Mouse (Mus musculus) intestine, embryonic 14.5 days (tissue): ENCODE measurements around the gene Tut1. TPM values are rescaled to one million over a fixed set of nuclear protein-coding genes. Genes with fewer than 3 reads are reported as not detected.
A peak's percentile ranks its signal among the peaks of the same experiment; 100 is the strongest.

Experiments
- ATAC-seq: fragments of 200-750 bp; cut with Nextera tagmentation; replicated peaks from 2 replicates; pipeline ENCODE4 v1.8.0; 2017; ENCODE audit warnings: low read depth, moderate number of reproducible peaks, moderate TSS enrichment, moderate library complexity; ENCODE audit not compliant: low FRiP score, low TSS enrichment
- DNase-seq: peaks from one replicate; pipeline ENCODE4 v3.0.0-alpha.2; 2018; ENCODE audit warnings: low spot score
- H3K27ac ChIP-seq: fragments of 300-500 bp; sonication (generic); 2 replicates; pipeline ENCODE4 v1.5.1; 2014; ENCODE audit warnings: low read depth, mild to moderate bottlenecking, control low read depth
- H3K27me3 ChIP-seq: fragments of 300-500 bp; sonication (generic); replicated peaks from 2 replicates; pipeline ENCODE4 v1.6.1; 2014; ENCODE audit warnings: low read length, control low read depth; ENCODE audit not compliant: control insufficient read depth, insufficient read depth
- H3K36me3 ChIP-seq: fragments of 300-500 bp; sonication (generic); 2 replicates; pipeline ENCODE4 v1.6.1; 2014; ENCODE audit warnings: low read length, control low read depth; ENCODE audit not compliant: control insufficient read depth, insufficient read depth
- H3K4me1 ChIP-seq: fragments of 300-500 bp; sonication (generic); replicated peaks from 2 replicates; pipeline ENCODE4 v1.6.1; 2014; ENCODE audit warnings: low read length, control low read depth, mixed read lengths; ENCODE audit not compliant: control insufficient read depth, insufficient read depth
- H3K4me2 ChIP-seq: fragments of 300-500 bp; sonication (generic); 2 replicates; pipeline ENCODE4 v1.6.1; 2014; ENCODE audit warnings: low read length
- H3K4me3 ChIP-seq: fragments of 300-500 bp; sonication (generic); 2 replicates; pipeline ENCODE4 v1.5.1; 2014; ENCODE audit warnings: low read depth, low read length, control low read depth, mixed read lengths
- H3K9ac ChIP-seq: fragments of 300-500 bp; sonication (generic); 2 replicates; pipeline ENCODE4 v1.6.1; 2014; ENCODE audit warnings: mild to moderate bottlenecking, low read length
- H3K9me3 ChIP-seq: fragments of 300-500 bp; sonication (generic); 2 replicates; pipeline ENCODE4 v1.6.1; 2016; ENCODE audit warnings: low read length, control low read depth; ENCODE audit not compliant: control insufficient read depth
- WGBS: fragments of 180-500 bp; shearing (Covaris S2); extraction: QIAGEN DNeasy Blood & Tissue Kit; methylation state at CpG from one replicate; pipeline ENCODE4 v1.1.7; 2014; 5-methylcytosine and 5-hydroxymethylcytosine counted together
- polyA plus RNA-seq: library from polyadenylated mRNA; unstranded; fragments of >200 nt; fragmentation: Nextera tagmentation; extraction: Ambion mirVana; gene quantifications from 2 replicates; pipeline ENCODE4 v1.2.1, GENCODE M21; 2014

Gene Tut1
- polyA plus RNA-seq, 1 experiment from 2014 or later = 33.5 TPM

DNA sequence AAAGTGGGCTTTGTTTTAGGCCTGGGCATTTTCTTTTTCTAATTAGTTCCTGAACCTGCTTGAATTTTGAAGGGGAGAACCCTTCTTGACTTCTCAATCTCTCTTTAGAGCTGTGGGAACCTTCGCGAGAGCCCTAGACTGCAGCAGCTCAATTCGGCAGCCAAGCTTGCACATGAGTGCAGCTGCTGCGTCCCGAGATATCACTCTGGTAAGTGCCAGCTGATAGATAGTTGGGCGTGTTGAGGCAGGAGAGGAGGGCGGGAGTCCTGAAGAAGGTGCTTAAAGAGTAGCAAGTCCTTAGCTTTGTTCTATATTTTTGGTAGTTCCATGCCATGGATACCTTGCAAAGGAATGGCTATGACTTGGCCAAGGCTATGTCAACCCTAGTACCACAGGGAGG lies 6.7 kb upstream of the Tut1 start:
- ATAC-seq (no peak), DNase-seq (no peak)
- H3K27ac ChIP-seq = no peak overlapping the region
- no peak overlapping the region for H3K4me3 ChIP-seq
- H3K4me2 ChIP-seq = no peak overlapping the region
- H3K4me1 ChIP-seq = peaks cover 21% of the 10 kb centered on the region
- H3K9me3 ChIP-seq = no peaks in the 10 kb centered on the region
- peaks cover 68% of the 10 kb centered on the region for H3K36me3 ChIP-seq
- 92% methylated on average over 7 of the region's 7 CpGs for WGBS
- H3K27me3 ChIP-seq = no peaks in the 10 kb centered on the region
- H3K9ac ChIP-seq = no peak overlapping the region

DNA sequence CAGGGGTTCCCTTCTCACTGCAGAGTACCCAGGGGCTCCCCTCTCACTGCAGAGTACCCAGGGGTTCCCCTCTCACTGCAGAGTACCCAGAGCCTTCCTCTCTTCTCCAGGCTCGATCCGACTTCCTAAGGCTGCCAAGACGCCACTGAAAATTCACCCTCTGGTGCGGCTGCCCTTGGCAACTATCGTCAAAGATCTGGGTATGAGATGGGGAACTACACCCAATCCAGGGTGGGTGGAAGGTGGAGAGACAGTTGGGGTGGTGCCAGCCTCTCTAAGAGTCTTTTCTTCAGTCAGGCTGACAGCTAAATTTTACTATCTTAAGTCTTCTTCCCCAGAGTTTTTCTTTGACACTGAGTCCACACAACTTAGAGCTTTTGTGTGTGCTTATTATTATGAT lies 3.5 kb upstream of the Tut1 start:
- H3K36me3 ChIP-seq = peaks cover 71% of the 10 kb centered on the region
- ATAC-seq = no peak
- H3K9me3 ChIP-seq = no peaks in the 10 kb centered on the region
- H3K4me3 ChIP-seq = no peak overlapping the region
- H3K4me2 ChIP-seq = no peak overlapping the region
- no peak overlapping the region for H3K9ac ChIP-seq
- DNase-seq = no peak
- 90% methylated on average over 5 of the region's 5 CpGs for WGBS
- no peaks in the 10 kb centered on the region for H3K27me3 ChIP-seq
- peaks cover 16% of the 10 kb centered on the region for H3K4me1 ChIP-seq
- H3K27ac ChIP-seq = no peak overlapping the region

DNA sequence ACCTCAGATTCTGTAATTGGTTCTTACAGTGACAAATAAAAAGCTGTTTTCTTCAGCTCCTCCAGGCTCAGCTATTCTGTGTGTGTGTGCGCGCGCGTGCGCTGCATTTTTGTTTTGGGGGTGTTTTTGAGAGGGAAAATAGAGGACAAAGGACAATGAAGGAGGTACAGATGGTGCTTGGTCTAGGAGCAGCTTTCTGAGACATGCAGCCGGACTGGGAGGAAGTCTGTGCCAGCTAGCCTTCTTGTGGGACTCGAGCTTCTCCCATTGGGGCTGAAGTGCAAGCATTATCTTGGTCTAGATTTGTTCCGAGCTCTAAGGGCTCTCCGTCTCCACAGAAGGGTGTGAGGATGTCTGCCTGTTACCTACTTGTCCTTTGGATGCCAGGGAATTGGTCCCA lies 1.4 kb upstream of the Tut1 start:
- ATAC-seq (no peak), DNase-seq (no peak)
- H3K27me3 ChIP-seq = no peaks in the 10 kb centered on the region
- H3K9me3 ChIP-seq = no peaks in the 10 kb centered on the region
- H3K4me1 ChIP-seq = peaks cover 16% of the 10 kb centered on the region
- H3K36me3 ChIP-seq = peaks cover 67% of the 10 kb centered on the region
- WGBS = 91% methylated on average over 9 of the region's 9 CpGs
- H3K27ac ChIP-seq = no peak overlapping the region
- no peak overlapping the region for H3K9ac ChIP-seq
- no peak overlapping the region for H3K4me2 ChIP-seq
- no peak overlapping the region for H3K4me3 ChIP-seq

GRCm38 (mm10) chr19:8954171-8954570 lies 524 bp downstream of the Tut1 start:
- peaks cover 64% of the 10 kb centered on the region for H3K36me3 ChIP-seq
- ATAC-seq (no peak), DNase-seq (no peak)
- 6% methylated on average over 9 of the region's 9 CpGs for WGBS
- H3K27me3 ChIP-seq = no peaks in the 10 kb centered on the region
- peaks cover 16% of the 10 kb centered on the region for H3K4me1 ChIP-seq
- peak overlapping the region; percentile 57 for H3K4me3 ChIP-seq
- H3K9ac ChIP-seq = peak overlapping the region; percentile 71
- peak overlapping the region; percentile 51 for H3K27ac ChIP-seq
- peak overlapping the region; percentile 65 for H3K4me2 ChIP-seq
- no peaks in the 10 kb centered on the region for H3K9me3 ChIP-seq

DNA sequence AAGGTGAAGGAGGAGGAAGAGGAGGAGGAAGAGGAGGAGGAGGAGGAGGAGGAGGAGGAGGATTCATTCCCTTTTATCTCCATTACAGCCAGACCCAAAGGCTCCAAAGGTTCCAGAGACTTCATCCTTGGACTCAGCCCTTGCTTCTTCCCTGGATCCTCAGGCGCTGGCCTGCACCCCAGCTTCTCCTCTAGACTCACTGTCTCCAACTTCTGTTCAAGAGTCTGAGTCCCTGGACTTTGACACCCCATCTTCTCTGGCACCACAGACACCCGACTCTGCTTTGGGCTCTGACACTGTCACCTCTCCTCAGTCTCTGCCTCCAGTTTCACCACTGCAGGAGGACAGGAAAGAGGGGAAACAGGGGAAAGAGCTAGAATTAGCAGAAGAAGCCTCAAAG lies 8.6 kb downstream of the Tut1 start:
- peaks cover 84% of the 10 kb centered on the region for H3K36me3 ChIP-seq
- H3K4me1 ChIP-seq = peaks cover 8% of the 10 kb centered on the region; the same call in 1 of the 2 replicates
- H3K27ac ChIP-seq = no peak overlapping the region
- no peak overlapping the region for H3K4me2 ChIP-seq
- no peak overlapping the region for H3K4me3 ChIP-seq
- no peaks in the 10 kb centered on the region for H3K27me3 ChIP-seq
- ATAC-seq = no peak
- H3K9ac ChIP-seq = no peak overlapping the region
- WGBS = 92% methylated on average over 2 of the region's 2 CpGs
- H3K9me3 ChIP-seq = no peaks in the 10 kb centered on the region
- no peak for DNase-seq

DNA sequence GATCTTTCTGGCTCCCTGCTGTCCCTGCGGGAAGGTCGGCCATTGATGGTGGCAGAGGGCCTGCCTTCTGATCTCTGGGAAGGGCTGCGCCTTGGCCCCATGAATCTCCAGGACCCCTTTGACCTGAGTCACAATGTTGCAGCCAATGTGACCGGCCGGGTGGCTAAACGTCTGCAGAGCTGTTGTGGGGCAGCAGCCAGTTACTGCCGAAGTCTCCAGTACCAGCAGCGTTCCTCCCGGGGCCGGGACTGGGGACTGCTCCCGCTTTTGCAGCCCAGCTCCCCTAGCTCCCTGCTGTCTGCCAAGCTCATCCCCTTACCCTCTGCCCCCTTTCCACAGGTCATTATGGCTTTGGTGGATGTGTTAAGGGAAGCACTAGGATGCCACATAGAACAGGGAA lies 11.4 kb downstream of the Tut1 start:
- Histone ChIP-seq H3K4me2 (no peak overlapping the region), H3K27me3 (no peaks in the 10 kb centered on the region), H3K9ac (no peak overlapping the region), H3K27ac (peak overlapping the region; percentile 91; the same call in 1 of the 2 replicates), H3K36me3 (peaks cover 77% of the 10 kb centered on the region), H3K4me1 (peaks cover 15% of the 10 kb centered on the region), H3K9me3 (no peaks in the 10 kb centered on the region), H3K4me3 (no peak overlapping the region)
- DNase-seq (no peak), ATAC-seq (no peak)
- 84% methylated on average over 11 of the region's 11 CpGs for WGBS

DNA sequence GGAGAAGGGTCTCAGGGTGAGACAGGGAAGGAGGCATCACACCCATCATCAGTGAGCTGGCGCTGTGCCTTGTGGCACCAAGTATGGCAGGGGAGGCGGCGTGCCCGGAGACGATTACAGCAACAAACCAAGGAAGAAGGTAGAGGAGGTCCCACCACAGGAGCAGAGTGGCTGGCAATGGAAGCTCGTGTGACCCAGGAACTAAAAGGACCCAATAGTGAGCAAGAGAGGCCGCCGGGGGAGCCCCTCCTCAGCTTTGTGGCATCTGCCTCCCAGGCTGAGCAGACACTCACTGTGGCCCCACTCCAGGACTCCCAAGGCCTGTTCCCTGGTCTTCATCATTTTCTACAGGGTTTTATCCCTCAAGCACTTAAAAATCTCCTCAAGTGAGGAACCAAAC lies 12.1 kb downstream of the Tut1 start:
- Histone ChIP-seq H3K4me2 (peak overlapping the region; percentile 60), H3K27me3 (no peaks in the 10 kb centered on the region), H3K36me3 (peaks cover 77% of the 10 kb centered on the region), H3K4me3 (peak overlapping the region; percentile 93; the same call in 1 of the 2 replicates), H3K4me1 (peaks cover 15% of the 10 kb centered on the region), H3K9ac (peak overlapping the region; percentile 66), H3K9me3 (no peaks in the 10 kb centered on the region), H3K27ac (peak overlapping the region; percentile 91)
- whole genome bisulfite sequencing = 75% methylated on average over 8 of the region's 8 CpGs
- ATAC-seq (no peak), DNase-seq (no peak)

- H3K36me3 ChIP-seq = peaks cover 77% of the 10 kb centered on the region
- peak overlapping the region; percentile 66 for H3K9ac ChIP-seq
- H3K4me1 ChIP-seq = peaks cover 15% of the 10 kb centered on the region
- H3K27me3 ChIP-seq = no peaks in the 10 kb centered on the region
- peak; percentile 61 for DNase-seq
- 31% methylated on average over 5 of the region's 5 CpGs for WGBS
- peak overlapping the region; percentile 93 for H3K4me3 ChIP-seq
- peak overlapping the region; percentile 91 for H3K27ac ChIP-seq
- ATAC-seq = no peak
- peak overlapping the region; percentile 60 for H3K4me2 ChIP-seq
- H3K9me3 ChIP-seq = no peaks in the 10 kb centered on the region
These were observed 12.5 kb downstream of the Tut1 start for GRCm38 (mm10) chr19:8966198-8966589.

DNA sequence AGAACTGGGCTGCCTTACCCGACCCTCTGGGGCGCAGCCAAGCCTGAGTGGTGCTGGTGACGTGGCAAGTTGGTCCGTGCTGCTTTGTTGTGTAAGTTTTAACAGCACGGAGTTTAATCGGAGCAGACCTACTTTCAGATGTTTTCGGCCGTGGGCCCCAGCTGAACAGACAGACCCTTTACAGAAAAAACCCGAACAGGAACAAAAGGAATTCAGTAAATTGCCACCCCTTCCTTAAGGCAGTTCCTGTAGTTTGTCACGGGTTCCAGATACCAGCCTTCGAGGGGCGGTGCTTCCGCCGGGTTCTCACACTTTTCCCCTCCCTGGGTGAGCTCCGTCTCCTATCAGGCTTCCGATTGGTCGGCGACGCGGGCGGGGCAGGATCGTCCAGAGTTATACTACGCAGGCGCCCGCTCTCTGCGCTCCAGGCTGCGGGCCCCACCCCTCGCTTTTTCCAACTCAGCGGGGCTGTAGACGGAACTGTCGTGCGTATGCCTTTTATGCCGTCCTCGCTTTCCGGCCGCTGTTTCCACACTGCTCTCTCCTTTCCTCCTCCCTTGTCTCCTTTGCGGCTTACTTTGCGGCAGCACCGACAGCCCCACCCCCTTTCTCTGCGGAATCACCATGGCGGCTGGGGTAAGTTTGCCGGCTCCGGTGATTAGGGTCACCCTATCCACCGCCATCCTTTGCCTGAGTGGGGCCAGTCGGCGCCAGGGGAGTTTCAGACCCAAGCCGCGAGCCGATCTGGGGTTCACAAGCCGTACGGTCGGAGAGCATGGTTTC lies 13.1 kb downstream of the Tut1 start, which contains the start of gene Eef1g:
Gene Eef1g (plus strand): TSS at position 452 of the 783 bp plus-strand sequence.
- Histone ChIP-seq H3K4me1 (peaks cover 15% of the 10 kb centered on the region), H3K4me2 (peak within 1 kb of the TSS; percentile 73), H3K9ac (peak within 1 kb of the TSS; percentile 98), H3K27ac (peak within 1 kb of the TSS; percentile 91), H3K9me3 (no peaks in the 10 kb centered on the region), H3K36me3 (peaks cover 77% of the 10 kb centered on the region), H3K27me3 (no peaks in the 10 kb centered on the region), H3K4me3 (peak within 1 kb of the TSS; percentile 93)
- ATAC-seq (peak; percentile 98), DNase-seq (peak; percentile 94)
- under 1% methylated on average over 52 of the region's 52 CpGs for WGBS
